Mouse (Mus musculus) liver (tissue): Measurements from ENCODE around the gene Mylk3.

Experiments used
- DNase-seq: peaks from one replicate; pipeline ENCODE4 v3.0.0-alpha.2; 2020; ENCODE audit warnings: mixed read lengths

The Mylk3 gene

DNA sequence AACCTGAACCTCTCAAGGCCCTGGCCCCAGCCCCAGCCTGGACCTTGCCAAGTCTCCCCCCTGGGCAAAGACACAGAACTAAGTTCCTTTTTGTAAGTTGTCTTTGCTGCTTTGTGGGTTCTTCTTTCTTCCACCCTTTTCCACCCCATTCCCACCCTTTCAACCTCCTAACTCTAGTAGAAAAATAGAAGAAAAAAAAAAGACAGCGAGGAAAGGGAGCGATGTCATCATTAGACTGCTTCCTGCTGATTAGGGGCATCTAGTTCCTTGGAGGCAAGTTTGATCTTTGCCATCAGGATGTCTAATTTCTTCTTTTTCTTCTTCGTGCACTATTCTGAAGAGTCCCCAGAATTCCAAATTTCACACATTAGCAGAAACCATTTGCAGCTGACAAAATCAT, 73.1 kb downstream of the Mylk3 start:
- no peak for DNase-seq

DNA sequence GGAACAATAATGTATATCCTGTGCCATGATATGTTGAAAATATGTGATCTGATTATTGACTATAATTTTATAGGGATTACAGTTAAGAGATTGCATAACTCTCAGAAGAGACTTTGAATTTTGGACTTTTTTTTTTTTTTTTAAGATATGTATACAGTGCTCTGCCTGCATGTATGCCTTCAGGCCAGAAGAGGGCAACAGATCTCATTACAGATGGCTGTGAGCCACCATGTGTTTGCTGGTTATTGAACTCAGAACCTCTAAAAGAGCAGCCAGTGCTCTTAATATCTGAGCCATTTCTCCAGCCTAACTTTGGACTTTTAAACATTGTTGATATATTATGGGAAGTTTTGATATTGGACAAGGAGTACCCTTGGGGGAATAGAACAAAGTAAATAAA, 74.4 kb downstream of the Mylk3 start:
- DNase-seq: peak; percentile 49

DNA sequence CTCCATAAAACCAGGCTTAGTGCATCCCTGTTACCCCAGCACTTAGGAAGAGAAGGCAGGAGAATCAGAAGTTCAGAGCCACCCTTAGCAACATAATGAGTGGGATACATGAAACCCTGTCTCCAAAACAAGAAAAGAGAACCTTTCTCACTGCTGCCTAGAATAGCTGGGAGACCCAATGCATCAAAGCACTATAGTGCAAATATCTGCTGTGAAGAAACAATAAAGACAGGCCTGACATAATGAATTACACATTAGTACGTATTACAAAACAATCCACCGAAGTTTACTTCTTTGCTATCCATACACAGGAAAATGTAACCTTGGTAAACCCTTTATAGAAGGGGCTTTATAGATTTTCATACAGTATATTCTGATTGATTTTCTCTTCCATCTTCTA, 77.6 kb downstream of the Mylk3 start:
- no peak for DNase-seq

GRCm38 (mm10) chr8:85303531-85303930, 82.6 kb downstream of the Mylk3 start:
- DNase-seq: no peak

DNA sequence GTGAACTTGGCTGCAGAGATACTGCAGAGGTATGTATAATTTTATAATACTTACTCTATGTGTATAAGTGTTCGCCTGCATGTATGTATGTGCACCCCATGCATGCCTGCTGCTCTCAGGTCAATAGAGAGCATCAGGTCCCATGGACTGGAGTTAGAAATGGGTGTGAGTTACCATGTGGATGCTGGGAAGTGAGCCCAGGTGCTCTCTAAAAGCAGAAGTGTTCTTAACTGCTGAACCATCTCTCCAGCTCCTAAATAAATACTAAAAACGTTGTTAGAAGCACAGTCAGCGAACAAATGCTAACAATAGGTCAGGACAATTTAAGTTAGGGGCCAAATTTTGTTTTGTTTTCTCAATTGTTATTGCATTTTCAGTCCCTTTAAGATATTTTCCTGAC, 83.2 kb downstream of the Mylk3 start:
- no peak for DNase-seq

DNA sequence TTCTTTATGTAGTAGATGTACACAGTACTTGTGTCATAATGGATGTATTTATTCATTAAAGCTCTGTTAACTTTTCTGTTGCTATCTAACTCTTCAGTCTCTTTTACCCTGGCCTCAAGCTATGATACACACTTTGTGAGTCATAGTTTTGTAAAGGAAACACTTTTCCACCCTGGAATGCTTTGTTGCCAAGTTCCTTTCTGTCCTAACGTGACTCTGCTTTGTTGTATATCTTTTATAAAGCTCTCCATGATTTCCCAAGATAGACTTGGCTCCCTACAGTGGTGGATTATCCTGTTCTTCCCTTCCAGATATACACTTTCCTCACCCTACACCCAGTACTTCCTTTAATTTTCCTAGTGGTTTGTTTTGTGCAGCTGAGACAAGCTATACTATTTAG, 84.2 kb downstream of the Mylk3 start:
- DNase-seq: no peak

- DNase-seq: peak; percentile 98
These were observed 86.6 kb downstream of the Mylk3 start, which contains the start of the genes Orc6 and Vps35 for GRCm38 (mm10) chr8:85299434-85300077. TSS of gene Orc6 (plus strand) at chr8:85299632. TSS of gene Vps35 (minus strand) at chr8:85299802.

- peak; percentile 28 for DNase-seq
These were observed 87.3 kb downstream of the Mylk3 start for GRCm38 (mm10) chr8:85298600-85299433.

DNA sequence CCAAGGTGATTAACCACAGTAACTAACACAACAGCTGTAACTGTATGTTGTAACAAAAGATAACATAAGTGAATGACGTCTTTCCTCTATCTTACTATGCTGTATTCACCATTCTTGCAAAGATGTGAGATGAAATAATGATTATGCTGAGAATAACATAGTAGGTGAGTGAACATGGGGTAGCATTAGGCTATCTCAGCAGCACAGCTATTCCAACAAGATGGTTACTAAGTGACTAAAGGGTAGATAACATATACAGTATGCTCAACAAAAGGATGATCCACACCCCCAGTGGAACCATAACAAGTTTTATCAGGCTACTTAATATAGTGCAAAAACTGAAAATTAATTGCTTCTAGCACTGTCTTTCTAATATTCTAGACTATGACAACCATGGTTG, 99.3 kb downstream of the Mylk3 start:
- DNase-seq: no peak
